Mouse (Mus musculus): ENCODE results near the gene Trim6.
"Not testable (repeated sequence)": the region's sequence is repeated elsewhere in the genome, so short reads cannot be mapped to it uniquely, and the experiment has no call there.

- TF ChIP-seq CTCF (IDR thresholded peaks at IDR 0.05; ENCODE audit: borderline replicate concordance, insufficient read depth, low read length); POLR2A (IDR thresholded peaks at IDR 0.05; ENCODE audit: low read depth, low read length): not testable (repeated sequence)
Measured at GRCm38 (mm10) chr7:104260380-104260779, 41.8 kb downstream of the Trim6 start.
